Mouse (Mus musculus): Measurements from ENCODE around the gene Styk1.
A peak's percentile ranks its signal among the peaks of the same experiment; 100 is the strongest.
"Not testable (repeated sequence)": the region's sequence is repeated elsewhere in the genome, so short reads cannot be mapped to it uniquely, and the experiment has no call there.

Gene Styk1

GRCm38 (mm10) chr6:131292991-131293788, 60.2 kb downstream of the Styk1 start, which contains the start of gene Magohb:
Gene Magohb (minus strand): TSS chr6:131293244.
- DNase-seq (ENCODE audit: low spot score): peak; percentile 93

- peak; percentile 57 for DNase-seq (ENCODE audit: low spot score)
These were observed 61.0 kb downstream of the Styk1 start for GRCm38 (mm10) chr6:131292276-131292990.

GRCm38 (mm10) chr6:131290430-131290829, 63.0 kb downstream of the Styk1 start:
- DNase-seq (ENCODE audit: low spot score): peak; percentile 64

- DNase-seq (ENCODE audit: low spot score): not testable (repeated sequence)
These were observed 75.2 kb downstream of the Styk1 start for GRCm38 (mm10) chr6:131278160-131278559.

GRCm38 (mm10) chr6:131276659-131277058, 76.7 kb downstream of the Styk1 start:
- no peak for DNase-seq (ENCODE audit: low spot score)

GRCm38 (mm10) chr6:131272311-131272710, 81.1 kb downstream of the Styk1 start:
- no peak for DNase-seq (ENCODE audit: low spot score)

GRCm38 (mm10) chr6:131270312-131270711, 83.1 kb downstream of the Styk1 start:
- DNase-seq (ENCODE audit: low spot score): no peak

GRCm38 (mm10) chr6:131269599-131269998, 83.8 kb downstream of the Styk1 start:
- DNase-seq (ENCODE audit: low spot score): no peak

GRCm38 (mm10) chr6:131264175-131264574, 89.2 kb downstream of the Styk1 start:
- no peak for DNase-seq (ENCODE audit: low spot score)

GRCm38 (mm10) chr6:131262778-131263177, 90.6 kb downstream of the Styk1 start:
- no peak for DNase-seq (ENCODE audit: low spot score)

- DNase-seq (ENCODE audit: low spot score): no peak
These were observed 91.4 kb downstream of the Styk1 start for GRCm38 (mm10) chr6:131262009-131262408.

Data from embryo, embryonic 10 days (tissue).